Mouse (Mus musculus) CH12.LX (cell line): ENCODE results near the gene BC005624. TPM values are rescaled to one million over a fixed set of nuclear protein-coding genes. Genes with fewer than 3 reads are reported as not detected.

Experiments used
- DNase-seq: peaks from one replicate; pipeline ENCODE4 v3.0.0-alpha.2; 2013; ENCODE audit errors: extremely low read depth
- H3K27ac ChIP-seq: 2 replicates; pipeline ENCODE4 v1.5.1; 2012; ENCODE audit warnings: low read depth, mild to moderate bottlenecking, control low read depth, moderate library complexity; ENCODE audit not compliant: insufficient read depth
- H3K27me3 ChIP-seq: replicated peaks from 2 replicates; pipeline ENCODE3; 2012; ENCODE audit warnings: inconsistent platforms
- H3K36me3 ChIP-seq, 2 experiments: replicated peaks in 1 of 2; 2 replicates each; pipeline versions ENCODE3 to v1.6.1; 2012; ENCODE audit warnings: inconsistent platforms in 1 of 2, low read length in 1 of 2, mild to moderate bottlenecking in 1 of 2, mixed read lengths in 1 of 2, moderate library complexity in 1 of 2; ENCODE audit not compliant: control insufficient read depth in 1 of 2, insufficient read depth in 1 of 2
- H3K4me1 ChIP-seq, 2 experiments: 2 replicates each; pipeline ENCODE4 v1.6.1; 2012; ENCODE audit warnings: inconsistent platforms in 1 of 2, moderate library complexity in 1 of 2; ENCODE audit not compliant: insufficient read depth in 2 of 2, control insufficient read depth in 1 of 2
- H3K4me2 ChIP-seq: 2 replicates; pipeline ENCODE4 v1.6.1; 2012; ENCODE audit warnings: low read depth, mild to moderate bottlenecking, control low read depth; ENCODE audit not compliant: poor library complexity, insufficient read depth, severe bottlenecking
- H3K4me3 ChIP-seq, 3 experiments: fragments of 150-350 bp in 1 of 3; sonication (generic) in 1 of 3; replicated peaks in 1 of 3; 2 replicates each; pipeline versions ENCODE3 to v1.5.1; 2011 to 2012; ENCODE audit warnings: low read depth in 2 of 3, low read length in 2 of 3, mild to moderate bottlenecking in 2 of 3, moderate library complexity in 2 of 3, control low read depth in 1 of 3, improper control_type of control experiment in 1 of 3, inconsistent platforms in 1 of 3, mixed read lengths in 1 of 3; ENCODE audit not compliant: poor library complexity in 1 of 3
- H3K79me2 ChIP-seq: replicated peaks from 2 replicates; pipeline ENCODE4 v1.6.1; 2012; ENCODE audit warnings: mild to moderate bottlenecking, moderate library complexity; ENCODE audit not compliant: control insufficient read depth, poor library complexity, insufficient read depth, severe bottlenecking; ENCODE audit errors: extremely low read depth
- H3K9ac ChIP-seq: 2 replicates; pipeline ENCODE4 v1.6.1; 2012; ENCODE audit warnings: low read depth, mild to moderate bottlenecking, control low read depth, moderate library complexity; ENCODE audit not compliant: insufficient read depth
- H3K9me3 ChIP-seq: replicated peaks from 2 replicates; pipeline ENCODE3; 2012; ENCODE audit warnings: low read length, inconsistent platforms, mixed read lengths
- BHLHE40 ChIP-seq: IDR thresholded peaks from 2 replicates; pipeline ENCODE4 v1.6.1; 2011; ENCODE audit warnings: mild to moderate bottlenecking, low read depth, low read length, improper control_type of control experiment
- CTCF ChIP-seq, 2 experiments: IDR thresholded peaks in 1 of 2; conservative IDR thresholded peaks in 1 of 2; 2 replicates each; pipeline ENCODE4 v1.5.1; 2011 to 2012; ENCODE audit warnings: low read depth in 2 of 2, low read length in 2 of 2, improper control_type of control experiment in 1 of 2, inconsistent platforms in 1 of 2, mild to moderate bottlenecking in 1 of 2, moderate library complexity in 1 of 2
- ELF1 ChIP-seq: IDR thresholded peaks from 2 replicates; pipeline ENCODE4 v1.6.1; 2014; ENCODE audit warnings: low read depth, mild to moderate bottlenecking, inconsistent platforms, low read length, improper control_type of control experiment
- EP300 ChIP-seq: IDR thresholded peaks from 2 replicates; pipeline ENCODE4 v1.6.1; 2011; ENCODE audit warnings: low read length, improper control_type of control experiment
- ETS1 ChIP-seq: conservative IDR thresholded peaks from 2 replicates; pipeline ENCODE4 v1.6.1; 2012; ENCODE audit warnings: low read depth, mild to moderate bottlenecking, inconsistent platforms, low read length, improper control_type of control experiment, moderate library complexity
- GABPA ChIP-seq: IDR thresholded peaks from 2 replicates; pipeline ENCODE4 v1.6.1; 2012; ENCODE audit warnings: low read depth, low read length, improper control_type of control experiment, inconsistent platforms; ENCODE audit not compliant: insufficient replicate concordance
- IRF4 ChIP-seq: IDR thresholded peaks from 2 replicates; pipeline ENCODE4 v1.6.1; 2014; ENCODE audit warnings: low read depth, mild to moderate bottlenecking, inconsistent platforms, low read length, improper control_type of control experiment
- MAFK ChIP-seq: IDR thresholded peaks from 2 replicates; pipeline ENCODE4 v1.6.1; 2011; ENCODE audit warnings: low read length, improper control_type of control experiment; ENCODE audit not compliant: insufficient replicate concordance
- MAZ ChIP-seq: IDR thresholded peaks from 2 replicates; pipeline ENCODE4 v1.6.1; 2012; ENCODE audit warnings: low read depth, mild to moderate bottlenecking, inconsistent platforms, low read length, improper control_type of control experiment, moderate library complexity
- MXI1 ChIP-seq: IDR thresholded peaks from 2 replicates; pipeline ENCODE4 v1.6.1; 2011; ENCODE audit warnings: mild to moderate bottlenecking, low read depth, low read length, improper control_type of control experiment
- MYC ChIP-seq: IDR thresholded peaks from 2 replicates; pipeline ENCODE4 v1.6.1; 2011; ENCODE audit warnings: low read depth, mild to moderate bottlenecking, improper control_type of control experiment, low read length
- NRF1 ChIP-seq: IDR thresholded peaks from 2 replicates; pipeline ENCODE4 v1.6.1; 2014; ENCODE audit warnings: low read depth, mild to moderate bottlenecking, inconsistent platforms, low read length, improper control_type of control experiment, moderate library complexity
- RAD21 ChIP-seq: IDR thresholded peaks from 2 replicates; pipeline ENCODE4 v1.6.1; 2011; ENCODE audit warnings: low read depth, mild to moderate bottlenecking, low read length, improper control_type of control experiment, moderate library complexity
- USF2 ChIP-seq: conservative IDR thresholded peaks from 2 replicates; pipeline ENCODE4 v1.6.1; 2011; ENCODE audit warnings: low read depth, low read length, improper control_type of control experiment
- ZNF384 ChIP-seq: IDR thresholded peaks from 2 replicates; pipeline ENCODE4 v1.6.1; 2012; ENCODE audit warnings: low read depth, low read length, improper control_type of control experiment, inconsistent platforms
- dilution Hi-C: fragments of 300-500 bp; cut with MboI; formaldehyde crosslinking; loops from 2 replicates; pipeline ENCODE4 v1.14.3; 2020; ENCODE audit warnings: low sequenced_read_pairs; ENCODE audit not compliant: extremely low pct_unique_long_range_greater_than_20kb, extremely low pct_ligation_motif_present
- in situ Hi-C: fragments of 300-500 bp; cut with MboI; formaldehyde crosslinking; loops from 3 replicates; pipeline ENCODE4 v1.14.3; 2019; ENCODE audit warnings: low sequenced_read_pairs, low pct_ligation_motif_present, low pct_unique_long_range_greater_than_20kb, mixed read lengths
- polyA plus RNA-seq: library from polyadenylated mRNA; unstranded; fragments of >175 nt; gene quantifications from 2 replicates; pipeline ENCODE4 v1.2.1, GENCODE M21; 2012; ENCODE audit warnings: low read depth; ENCODE audit not compliant: insufficient read length
- total RNA-seq, 2 experiments: library from RNA; depleted of rRNA; stranded (reverse); fragments of 300-350 nt in 1 of 2; fragments of >200 nt in 1 of 2; gene quantifications; 2 replicates each; pipeline ENCODE4 v1.2.3; 2012 to 2014

Gene BC005624
- total and polyA plus RNA-seq, 3 experiments: 40.5 to 68.1 (median 43.2) TPM

- Histone ChIP-seq H3K4me1 (peaks cover 13 to 74% of the 10 kb centered on the region in 2 experiments; a peak in 3 of 4 replicates), H3K79me2 (no peaks in the 10 kb centered on the region), H3K27me3 (no peaks in the 10 kb centered on the region), H3K4me2 (no peak overlapping the region), H3K9me3 (no peaks in the 10 kb centered on the region), H3K27ac (no peak overlapping the region; the same call in 1 of the 2 replicates), H3K9ac (no peak overlapping the region), H3K4me3 (no peak overlapping the region), H3K36me3 (peaks cover 47 to 80% of the 10 kb centered on the region in 2 experiments)
- DNase-seq: peak; percentile 59
- in situ Hi-C loops (loop anchor here (10.0 kb wide), 1 partner anchor 118 kb away; the partner anchor contains the start of gene Fnbp1), dilution Hi-C loops (no loop called here)
- 0 out of 2 replicates have a peak, but pooled peaks have one; percentile 9 for TF ChIP-seq IRF4
- TF ChIP-seq BHLHE40: peak; percentile 89
- no peak for TF ChIP-seq MYC
- no peak for TF ChIP-seq USF2
- TF ChIP-seq NRF1: no peak
- peak; percentile 81 for TF ChIP-seq ETS1
- TF ChIP-seq CTCF (conservative IDR thresholded peaks at IDR 0.05 in 1 of 2, IDR thresholded peaks at IDR 0.05 in 1 of 2; ENCODE audit: low read depth in 2 of 2, low read length in 2 of 2): no peak
- no peak for TF ChIP-seq MAZ
- TF ChIP-seq ZNF384: peak; percentile 86
Observed at GRCm38 (mm10) chr2:31026642-31027041, 44.6 kb upstream of the BC005624 start.

- Histone ChIP-seq H3K4me2 (no peak overlapping the region), H3K9me3 (no peaks in the 10 kb centered on the region), H3K27me3 (no peaks in the 10 kb centered on the region), H3K9ac (no peak overlapping the region), H3K27ac (peak overlapping the region; percentile 46), H3K4me1 (peaks cover 13 to 63% of the 10 kb centered on the region in 2 experiments; a peak in 3 of 4 replicates), H3K4me3 (no peak overlapping the region), H3K79me2 (no peaks in the 10 kb centered on the region), H3K36me3 (peaks cover 47 to 80% of the 10 kb centered on the region in 2 experiments)
- DNase-seq: no peak
- TF ChIP-seq GABPA (no peak), RAD21 (no peak), MAFK (no peak), ELF1 (no peak), NRF1 (no peak), EP300 (no peak), MYC (no peak), MXI1 (no peak)
- dilution Hi-C loops (no loop called here), in situ Hi-C loops (loop anchor here (10.0 kb wide), 1 partner anchor 119 kb away; the partner anchor contains the start of gene Fnbp1)
Observed at GRCm38 (mm10) chr2:31025458-31025857, 43.5 kb upstream of the BC005624 start.
